Mouse (Mus musculus) embryonic facial prominence, embryonic 12.5 days (tissue): ENCODE measurements around the gene Tfip11. TPM values are rescaled to one million over a fixed set of nuclear protein-coding genes. Genes with fewer than 3 reads are reported as not detected.

Experiments
- ATAC-seq: fragments of 200-750 bp; cut with Nextera tagmentation; 2 replicates; pipeline ENCODE4 v1.8.0; 2017; ENCODE audit not compliant: insufficient number of reproducible peaks, insufficient read depth, low FRiP score, low TSS enrichment
- H3K27ac ChIP-seq: fragments of 300-500 bp; sonication (generic); 2 replicates; pipeline ENCODE4 v1.5.1; 2016; ENCODE audit warnings: mild to moderate bottlenecking
- H3K27me3 ChIP-seq: fragments of 300-500 bp; sonication (generic); 2 replicates; pipeline ENCODE4 v1.6.1; 2016; ENCODE audit warnings: mild to moderate bottlenecking, moderate library complexity
- H3K36me3 ChIP-seq: fragments of 300-500 bp; sonication (generic); 2 replicates; pipeline ENCODE4 v1.6.1; 2016; ENCODE audit warnings: mild to moderate bottlenecking
- H3K4me1 ChIP-seq: fragments of 300-500 bp; sonication (generic); 2 replicates; pipeline ENCODE4 v1.6.1; 2016
- H3K4me2 ChIP-seq: fragments of 300-500 bp; sonication (generic); replicated peaks from 2 replicates; pipeline ENCODE4 v1.6.1; 2016; ENCODE audit warnings: mild to moderate bottlenecking, moderate library complexity
- H3K4me3 ChIP-seq: fragments of 300-500 bp; sonication (generic); 2 replicates; pipeline ENCODE4 v1.5.1; 2016; ENCODE audit warnings: mild to moderate bottlenecking
- H3K9ac ChIP-seq: fragments of 300-500 bp; sonication (generic); 2 replicates; pipeline ENCODE4 v1.6.1; 2016; ENCODE audit warnings: mild to moderate bottlenecking, moderate library complexity
- H3K9me3 ChIP-seq: fragments of 300-500 bp; sonication (generic); 2 replicates; pipeline ENCODE4 v1.6.1; 2016; ENCODE audit warnings: mild to moderate bottlenecking, moderate library complexity
- WGBS: fragments of 180-500 bp; shearing (Covaris S2); methylation state at CpG from one replicate; pipeline ENCODE4 v1.1.7; 2016; 5-methylcytosine and 5-hydroxymethylcytosine counted together
- polyA plus RNA-seq: library from polyadenylated mRNA; unstranded; fragments of >200 nt; fragmentation: Nextera tagmentation; extraction: Ambion mirVana; gene quantifications from 2 replicates; pipeline ENCODE4 v1.2.1, GENCODE M21; 2016

Tfip11 gene
- polyA plus RNA-seq, 1 experiment from 2014 or later: 41.3 TPM

DNA sequence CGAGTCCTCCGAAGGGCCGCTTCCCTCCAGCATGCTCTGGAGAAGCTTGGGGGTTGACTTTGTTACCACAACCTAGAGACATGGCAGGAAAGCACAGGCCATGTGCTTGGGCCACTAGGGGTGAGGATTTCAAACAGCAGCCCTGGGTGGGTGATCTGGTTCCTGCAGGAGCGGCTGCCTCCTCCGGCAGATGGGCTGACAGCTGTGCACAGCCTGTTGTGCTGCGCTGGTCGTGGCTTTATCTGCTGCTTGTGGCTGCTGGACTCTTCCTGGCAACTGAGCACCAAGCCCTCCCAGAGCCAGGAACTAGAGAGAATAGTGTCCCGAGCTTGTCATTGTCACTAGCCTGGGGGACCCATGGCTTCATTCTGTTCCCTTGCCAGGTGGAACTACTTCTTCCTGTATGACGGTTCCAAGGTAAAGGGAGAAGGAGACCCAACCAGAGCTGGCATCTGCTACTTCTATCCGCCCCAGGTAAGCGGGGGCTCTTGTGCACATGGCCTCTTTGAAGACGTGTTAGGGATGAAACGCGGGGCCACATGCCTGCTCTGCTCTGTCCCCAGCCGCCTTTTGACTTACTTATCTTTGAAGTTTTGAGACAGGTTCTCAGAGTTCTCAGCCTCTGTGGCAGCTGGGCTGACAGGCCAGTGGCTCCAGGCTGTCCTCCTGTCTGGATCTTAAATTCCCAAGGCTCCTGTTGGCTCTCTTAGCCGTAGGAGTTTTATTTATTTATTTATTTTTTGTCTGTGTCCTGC is 20.2 kb downstream of the Tfip11 start:
- H3K4me2 ChIP-seq: no peak overlapping the region
- ATAC-seq: no peak
- peaks cover 47% of the 10 kb centered on the region for H3K36me3 ChIP-seq
- no peaks in the 10 kb centered on the region for H3K9me3 ChIP-seq
- H3K9ac ChIP-seq: no peak overlapping the region
- no peak overlapping the region for H3K27ac ChIP-seq
- H3K4me1 ChIP-seq: peaks cover 22% of the 10 kb centered on the region
- H3K27me3 ChIP-seq: no peaks in the 10 kb centered on the region
- WGBS: 90% methylated on average over 16 of the region's 16 CpGs
- H3K4me3 ChIP-seq: no peak overlapping the region

DNA sequence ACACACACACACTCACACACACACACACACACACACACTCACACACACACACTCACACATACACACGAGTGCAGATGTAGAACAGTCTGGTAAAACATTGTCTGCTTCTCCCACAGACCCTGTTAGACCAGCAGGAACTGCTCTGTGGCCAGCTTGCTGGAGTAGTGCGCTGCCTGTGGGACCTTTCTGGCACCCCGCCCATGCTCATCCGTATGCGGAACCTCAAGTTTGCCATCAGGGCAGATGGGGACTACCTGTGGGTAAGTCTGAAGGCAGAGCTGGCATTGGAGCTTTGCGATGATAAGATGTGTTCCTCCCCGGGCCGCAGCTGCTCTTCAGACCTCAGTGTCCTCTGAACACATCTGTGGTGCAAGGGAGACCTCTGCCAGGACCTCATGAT is 23.0 kb downstream of the Tfip11 start:
- Histone ChIP-seq H3K4me2 (no peak overlapping the region), H3K4me3 (no peak overlapping the region), H3K9ac (no peak overlapping the region), H3K4me1 (0 out of 2 replicates have a peak, but pooled peaks cover 5% of the 10 kb centered on the region), H3K27ac (no peak overlapping the region), H3K9me3 (no peaks in the 10 kb centered on the region), H3K36me3 (peaks cover 69% of the 10 kb centered on the region), H3K27me3 (no peaks in the 10 kb centered on the region)
- ATAC-seq: no peak
- WGBS: 96% methylated on average over 8 of the region's 8 CpGs

DNA sequence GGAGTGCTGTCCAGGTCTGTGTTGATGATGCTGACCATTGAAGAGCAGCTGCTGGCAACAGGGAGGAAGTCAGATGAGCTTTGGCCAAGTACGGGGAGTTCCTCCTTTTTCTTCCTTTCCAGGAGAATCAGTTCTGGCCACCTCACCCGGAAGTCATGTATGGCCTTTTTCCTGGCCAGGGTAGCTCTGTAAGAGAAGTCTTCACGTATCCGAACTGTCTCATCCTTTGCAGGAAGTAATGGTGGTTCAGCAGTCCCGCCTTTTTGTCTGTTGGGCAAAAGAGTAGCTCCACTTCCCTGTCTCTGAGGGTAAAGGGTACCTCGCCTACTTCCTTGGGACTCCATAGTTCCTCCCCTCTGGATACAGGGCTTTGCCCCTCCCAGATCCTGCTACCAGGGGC is 29.3 kb downstream of the Tfip11 start:
- Histone ChIP-seq H3K4me1 (no peaks in the 10 kb centered on the region), H3K9me3 (no peaks in the 10 kb centered on the region), H3K27me3 (no peaks in the 10 kb centered on the region), H3K36me3 (peaks cover 73% of the 10 kb centered on the region), H3K4me3 (no peak overlapping the region), H3K27ac (no peak overlapping the region), H3K4me2 (no peak overlapping the region), H3K9ac (no peak overlapping the region)
- 85% methylated on average over 6 of the region's 6 CpGs for WGBS
- no peak for ATAC-seq

DNA sequence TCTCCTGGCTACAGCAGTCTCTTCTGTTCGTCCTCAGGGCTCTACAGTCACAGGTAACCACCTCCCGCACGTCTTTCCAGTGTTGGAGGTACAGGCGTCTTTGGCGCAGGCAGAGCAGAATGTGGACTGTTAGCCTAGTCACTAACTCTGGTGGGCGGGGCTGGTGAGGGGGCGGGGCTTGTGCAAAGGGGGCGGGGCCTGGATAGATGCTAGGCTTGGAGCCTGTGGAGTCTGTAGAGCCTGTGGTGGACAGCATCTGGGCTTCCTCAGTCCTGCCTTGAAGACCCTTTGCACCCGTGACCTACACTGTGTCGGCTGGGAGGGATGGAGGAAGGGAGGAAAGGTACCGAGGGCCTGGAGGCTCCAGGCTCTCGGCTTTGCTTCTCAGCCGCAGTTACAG is 29.8 kb downstream of the Tfip11 start, which contains the start of gene Gm6583:
TSS of gene Gm6583 (minus strand) at position 124 of the 400 bp plus-strand sequence.
- Histone ChIP-seq H3K9me3 (no peaks in the 10 kb centered on the region), H3K4me3 (no peak within 1 kb of the TSS), H3K27me3 (no peaks in the 10 kb centered on the region), H3K27ac (no peak within 1 kb of the TSS), H3K4me1 (no peaks in the 10 kb centered on the region), H3K36me3 (peaks cover 69% of the 10 kb centered on the region), H3K4me2 (no peak within 1 kb of the TSS), H3K9ac (no peak within 1 kb of the TSS)
- no peak for ATAC-seq
- 62% methylated on average over 13 of the region's 13 CpGs for WGBS

DNA sequence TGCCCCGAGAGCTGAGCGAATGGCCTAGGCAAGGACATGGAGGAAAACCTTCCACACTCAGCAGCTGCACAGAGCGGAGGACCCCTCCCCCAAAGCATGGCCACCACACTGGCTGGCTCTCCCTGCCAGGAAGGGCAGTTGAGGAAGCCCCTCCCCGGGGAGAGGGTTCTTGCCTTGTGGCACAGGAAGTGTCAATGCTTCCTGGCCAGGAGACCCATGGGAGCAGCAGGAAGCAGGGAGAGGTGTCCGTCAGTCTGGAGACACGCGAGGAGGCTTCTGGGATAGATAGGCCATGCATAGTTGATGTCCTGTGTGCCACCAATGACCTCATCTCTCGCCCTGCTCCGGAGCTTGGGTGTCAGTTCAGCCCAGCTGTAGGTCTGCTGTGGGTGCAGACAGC is 30.2 kb downstream of the Tfip11 start:
- Histone ChIP-seq H3K27ac (no peak overlapping the region), H3K27me3 (no peaks in the 10 kb centered on the region), H3K9me3 (no peaks in the 10 kb centered on the region), H3K4me2 (no peak overlapping the region), H3K4me1 (no peaks in the 10 kb centered on the region), H3K9ac (no peak overlapping the region), H3K4me3 (no peak overlapping the region), H3K36me3 (peaks cover 65% of the 10 kb centered on the region)
- ATAC-seq: no peak
- WGBS: 90% methylated on average over 9 of the region's 9 CpGs

DNA sequence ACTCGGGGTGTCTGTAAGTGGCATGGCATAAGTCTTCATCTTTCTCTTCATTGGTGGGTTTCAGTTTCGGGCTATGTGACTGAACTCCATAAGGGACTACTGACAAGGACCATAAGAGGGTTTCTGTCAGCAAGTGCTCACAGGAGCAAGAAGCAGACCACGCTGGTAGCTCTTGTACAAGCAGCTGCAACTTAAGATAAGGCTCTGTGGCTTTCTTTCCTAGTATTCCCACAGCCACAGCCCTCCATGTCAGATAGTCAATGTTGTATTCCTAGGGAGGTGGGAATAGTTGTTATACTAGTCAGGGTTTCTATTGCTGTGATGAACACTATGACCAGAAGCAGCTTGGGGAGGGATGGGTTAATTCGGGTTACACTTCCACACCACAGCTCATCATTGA is 33.4 kb downstream of the Tfip11 start:
- ATAC-seq: no peak
- peaks cover 61% of the 10 kb centered on the region for H3K36me3 ChIP-seq
- H3K4me1 ChIP-seq: no peaks in the 10 kb centered on the region
- no peak overlapping the region for H3K27ac ChIP-seq
- H3K9me3 ChIP-seq: no peaks in the 10 kb centered on the region
- H3K4me2 ChIP-seq: no peak overlapping the region
- no peak overlapping the region for H3K4me3 ChIP-seq
- WGBS: 90% methylated on average over 4 of the region's 4 CpGs
- no peaks in the 10 kb centered on the region for H3K27me3 ChIP-seq
- H3K9ac ChIP-seq: no peak overlapping the region

DNA sequence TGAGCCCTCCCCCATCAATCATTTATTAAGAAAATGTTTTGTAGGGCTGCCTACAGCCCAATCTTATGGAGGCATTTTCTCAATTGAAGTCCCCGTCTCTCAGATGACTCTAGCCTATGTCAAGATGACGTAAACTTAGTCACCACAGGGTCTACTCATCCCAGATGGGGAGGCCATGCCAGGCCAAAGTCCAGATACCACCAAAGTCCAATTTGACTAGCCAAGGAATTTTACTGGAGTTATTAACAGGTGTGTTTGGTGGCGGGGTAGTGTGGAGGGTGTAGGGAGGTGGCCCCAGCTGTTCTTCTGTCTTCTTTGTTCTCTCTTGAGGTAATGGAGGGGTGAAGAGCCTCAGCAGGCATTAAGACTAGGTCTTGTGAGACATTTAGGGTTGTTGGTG is 33.9 kb downstream of the Tfip11 start:
- Histone ChIP-seq H3K36me3 (peaks cover 61% of the 10 kb centered on the region), H3K4me1 (no peaks in the 10 kb centered on the region), H3K9me3 (no peaks in the 10 kb centered on the region), H3K9ac (no peak overlapping the region), H3K27me3 (no peaks in the 10 kb centered on the region), H3K4me3 (no peak overlapping the region), H3K4me2 (no peak overlapping the region), H3K27ac (no peak overlapping the region)
- no peak for ATAC-seq
- WGBS: 94% methylated on average over 3 of the region's 3 CpGs

DNA sequence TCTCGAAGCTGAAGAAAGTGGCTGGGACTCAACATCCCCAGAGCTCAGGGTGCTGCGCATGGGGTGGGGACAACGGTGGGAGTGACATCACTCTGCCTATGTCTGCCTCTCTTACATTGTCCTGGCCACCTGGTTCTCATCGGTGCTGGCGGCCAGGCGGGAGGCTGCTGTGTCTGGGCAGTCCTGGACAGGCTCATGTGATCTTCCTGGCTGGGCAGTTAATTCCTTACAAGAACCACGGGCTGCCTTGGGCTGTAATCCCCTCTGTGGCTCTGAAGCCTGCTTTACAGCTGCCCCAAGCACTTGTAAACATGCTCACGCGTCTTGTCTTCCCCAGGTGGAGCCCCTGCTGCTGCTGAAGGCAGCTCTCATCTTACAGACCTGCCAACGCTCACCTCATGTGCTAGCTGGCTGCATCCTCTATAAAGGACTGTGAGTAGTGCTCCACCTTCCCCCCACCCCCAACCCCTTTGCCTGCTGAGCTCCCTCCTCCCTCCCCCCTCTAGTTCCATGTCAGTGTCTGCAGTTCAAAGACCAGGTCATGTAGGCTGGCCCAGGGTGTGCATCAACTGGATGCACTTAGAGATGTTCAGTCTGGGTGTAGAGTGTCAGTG is 38.1 kb downstream of the Tfip11 start:
- ATAC-seq: no peak
- WGBS: 57% methylated on average over 10 of the region's 10 CpGs
- Histone ChIP-seq H3K36me3 (peaks cover 61% of the 10 kb centered on the region), H3K4me2 (no peak overlapping the region), H3K9ac (no peak overlapping the region), H3K27me3 (no peaks in the 10 kb centered on the region), H3K9me3 (no peaks in the 10 kb centered on the region), H3K27ac (no peak overlapping the region), H3K4me1 (no peaks in the 10 kb centered on the region), H3K4me3 (no peak overlapping the region)

DNA sequence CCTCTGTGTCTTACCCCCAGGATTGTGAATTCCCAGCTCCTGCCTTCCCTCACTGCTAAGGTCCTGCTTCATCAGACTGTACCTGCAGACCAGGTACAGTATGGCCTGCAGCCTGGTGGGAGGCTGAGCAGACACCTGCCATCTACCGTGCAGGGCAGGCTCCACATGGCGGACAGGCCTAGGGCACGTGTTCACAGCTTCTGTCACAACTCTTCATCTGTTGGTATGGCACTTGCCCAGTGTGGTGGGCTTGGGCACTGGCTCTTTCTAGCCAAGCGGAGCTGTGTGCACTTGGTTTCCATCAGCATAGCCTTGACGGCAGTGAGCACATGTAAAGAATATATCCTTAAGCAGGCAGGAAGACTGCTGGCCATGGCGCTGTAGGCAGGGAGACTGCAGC is 40.7 kb downstream of the Tfip11 start:
- Histone ChIP-seq H3K4me2 (no peak overlapping the region), H3K9ac (no peak overlapping the region), H3K4me1 (no peaks in the 10 kb centered on the region), H3K36me3 (peaks cover 78% of the 10 kb centered on the region), H3K27me3 (no peaks in the 10 kb centered on the region), H3K4me3 (no peak overlapping the region), H3K27ac (no peak overlapping the region), H3K9me3 (no peaks in the 10 kb centered on the region)
- WGBS: 94% methylated on average over 6 of the region's 6 CpGs
- no peak for ATAC-seq

DNA sequence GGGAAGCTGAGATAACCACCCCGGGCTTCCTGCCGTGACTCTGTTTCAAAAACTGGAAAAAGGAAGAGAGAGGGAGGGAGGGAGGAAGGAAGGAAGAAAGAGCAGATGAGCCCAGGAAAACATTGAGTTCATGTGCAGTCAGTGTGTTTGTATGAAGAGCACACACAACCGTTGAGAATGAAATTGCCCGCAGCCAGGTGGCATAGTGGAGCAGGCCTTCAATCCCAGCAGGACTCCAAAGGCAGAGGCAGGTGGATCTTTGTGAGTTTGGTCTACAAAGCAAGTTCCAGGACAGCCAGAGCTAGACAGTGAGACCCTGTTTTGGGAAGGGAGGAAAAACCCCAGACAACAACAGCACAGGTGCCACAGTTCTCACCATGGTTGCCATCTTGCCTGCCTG is 41.2 kb downstream of the Tfip11 start:
- ATAC-seq: no peak
- WGBS: 92% methylated on average over 4 of the region's 4 CpGs
- Histone ChIP-seq H3K9me3 (no peaks in the 10 kb centered on the region), H3K4me3 (no peak overlapping the region), H3K27ac (no peak overlapping the region), H3K36me3 (peaks cover 78% of the 10 kb centered on the region), H3K27me3 (no peaks in the 10 kb centered on the region), H3K4me1 (no peaks in the 10 kb centered on the region), H3K4me2 (no peak overlapping the region), H3K9ac (no peak overlapping the region)

DNA sequence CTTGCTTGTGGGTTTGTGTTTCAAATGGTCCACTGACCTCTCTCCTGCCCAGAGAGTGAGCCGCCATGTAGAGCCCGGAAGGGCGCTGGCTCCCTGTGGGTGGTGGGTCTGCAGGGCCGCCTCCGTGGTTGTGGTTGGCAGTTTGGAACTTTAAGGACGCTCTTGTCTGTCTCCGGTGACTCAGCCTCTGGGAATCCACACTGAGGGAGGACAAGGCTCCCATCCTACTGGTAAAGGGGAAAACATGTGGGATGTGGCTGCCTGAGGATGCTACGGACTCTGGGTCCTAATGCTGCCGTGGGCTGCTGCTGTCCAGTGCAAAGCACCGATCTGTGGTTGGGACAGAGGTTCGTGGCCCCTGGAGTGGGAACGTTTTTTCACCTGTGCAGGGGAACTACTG is 41.8 kb downstream of the Tfip11 start:
- no peak overlapping the region for H3K4me3 ChIP-seq
- H3K9ac ChIP-seq: no peak overlapping the region
- no peaks in the 10 kb centered on the region for H3K27me3 ChIP-seq
- ATAC-seq: no peak
- WGBS: 85% methylated on average over 12 of the region's 12 CpGs
- peaks cover 82% of the 10 kb centered on the region for H3K36me3 ChIP-seq
- H3K27ac ChIP-seq: no peak overlapping the region
- no peaks in the 10 kb centered on the region for H3K9me3 ChIP-seq
- no peak overlapping the region for H3K4me2 ChIP-seq
- no peaks in the 10 kb centered on the region for H3K4me1 ChIP-seq

DNA sequence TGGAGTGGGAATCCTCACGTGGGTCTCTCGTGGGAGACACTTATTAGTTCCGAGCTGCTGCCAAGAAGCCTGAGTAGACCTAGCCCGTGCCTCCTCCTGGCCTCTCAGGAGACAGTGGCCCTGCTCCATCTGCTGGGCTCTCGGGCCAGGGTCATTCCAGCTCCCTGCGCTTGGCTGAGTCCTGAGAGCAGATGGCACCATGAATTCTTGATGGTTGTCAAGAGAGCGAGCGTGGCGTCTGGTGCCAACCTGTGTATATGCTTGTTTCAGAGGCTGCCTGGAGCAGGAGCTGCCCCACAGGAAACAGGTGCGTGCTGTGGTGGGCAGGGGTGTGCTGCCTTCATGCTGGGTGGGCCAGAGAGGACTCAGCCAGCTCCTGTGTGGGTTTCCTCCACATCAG is 42.5 kb downstream of the Tfip11 start:
- H3K4me2 ChIP-seq: no peak overlapping the region
- H3K4me3 ChIP-seq: no peak overlapping the region
- H3K27me3 ChIP-seq: no peaks in the 10 kb centered on the region
- H3K27ac ChIP-seq: no peak overlapping the region
- no peak for ATAC-seq
- no peaks in the 10 kb centered on the region for H3K9me3 ChIP-seq
- H3K36me3 ChIP-seq: peaks cover 82% of the 10 kb centered on the region
- no peak overlapping the region for H3K9ac ChIP-seq
- no peaks in the 10 kb centered on the region for H3K4me1 ChIP-seq
- WGBS: 92% methylated on average over 10 of the region's 10 CpGs
